Mouse (Mus musculus): ENCODE measurements at regions not wholly inside any gene's neighbourhood (a gene's known extent, or its start where the extent isn't known, plus 50 kb on each side); places are given as distances from the start of the nearest gene placed in this dataset.

GRCm38 (mm10) chr4:105299358-105299757, 142.2 kb downstream of the Plpp3 start:
- Histone ChIP-seq H3K4me3 (ENCODE audit: low read depth, low read length) (no peak overlapping the region), H3K4me2 (replicated peaks; ENCODE audit: low read depth, low read length) (no peak overlapping the region), H3K27me3 (ENCODE audit: control insufficient read depth, insufficient read depth, low read length) (no peaks in the 10 kb centered on the region), H3K9me3 (ENCODE audit: control insufficient read depth, low read length) (no peaks in the 10 kb centered on the region), H3K9ac (ENCODE audit: low read depth, low read length) (no peak overlapping the region), H3K36me3 (ENCODE audit: control insufficient read depth, insufficient read depth, low read length) (no peaks in the 10 kb centered on the region), H3K4me1 (replicated peaks; ENCODE audit: control insufficient read depth, insufficient read depth, low read length) (no peaks in the 10 kb centered on the region), H3K27ac (ENCODE audit: low read depth, low read length) (no peak overlapping the region)
- 95% methylated on average over 6 of the region's 6 CpGs for whole genome bisulfite sequencing
- ATAC-seq (ENCODE audit: low FRiP score) = no peak
- DNase-seq (ENCODE audit: low spot score) = no peak

GRCm38 (mm10) chr4:105301547-105301946, 144.4 kb downstream of the Plpp3 start:
- Histone ChIP-seq H3K9me3 (ENCODE audit: control insufficient read depth, low read length) (no peaks in the 10 kb centered on the region), H3K9ac (ENCODE audit: low read depth, low read length) (no peak overlapping the region), H3K36me3 (ENCODE audit: control insufficient read depth, insufficient read depth, low read length) (no peaks in the 10 kb centered on the region), H3K4me1 (replicated peaks; ENCODE audit: control insufficient read depth, insufficient read depth, low read length) (no peaks in the 10 kb centered on the region), H3K4me2 (replicated peaks; ENCODE audit: low read depth, low read length) (no peak overlapping the region), H3K4me3 (ENCODE audit: low read depth, low read length) (no peak overlapping the region), H3K27me3 (ENCODE audit: control insufficient read depth, insufficient read depth, low read length) (no peaks in the 10 kb centered on the region), H3K27ac (ENCODE audit: low read depth, low read length) (no peak overlapping the region)
- WGBS = 75% methylated on average over 1 of the region's 1 CpGs
- DNase-seq (ENCODE audit: low spot score) (no peak), ATAC-seq (ENCODE audit: low FRiP score) (no peak)

GRCm38 (mm10) chr4:105304166-105304565, 147.0 kb downstream of the Plpp3 start:
- Histone ChIP-seq H3K4me2 (replicated peaks; ENCODE audit: low read depth, low read length) (no peak overlapping the region), H3K27ac (ENCODE audit: low read depth, low read length) (no peak overlapping the region), H3K4me3 (ENCODE audit: low read depth, low read length) (no peak overlapping the region), H3K4me1 (replicated peaks; ENCODE audit: control insufficient read depth, insufficient read depth, low read length) (no peaks in the 10 kb centered on the region), H3K9me3 (ENCODE audit: control insufficient read depth, low read length) (no peaks in the 10 kb centered on the region), H3K27me3 (ENCODE audit: control insufficient read depth, insufficient read depth, low read length) (no peaks in the 10 kb centered on the region), H3K9ac (ENCODE audit: low read depth, low read length) (no peak overlapping the region), H3K36me3 (ENCODE audit: control insufficient read depth, insufficient read depth, low read length) (no peaks in the 10 kb centered on the region)
- ATAC-seq (ENCODE audit: low FRiP score) (no peak), DNase-seq (ENCODE audit: low spot score) (no peak)
- 60% methylated on average over 2 of the region's 2 CpGs for WGBS

- 79% methylated on average over 6 of the region's 6 CpGs for WGBS
- no peak overlapping the region for H3K4me3 ChIP-seq (ENCODE audit: low read depth, low read length)
- no peak for DNase-seq (ENCODE audit: low spot score)
- H3K4me2 ChIP-seq (replicated peaks; ENCODE audit: low read depth, low read length) = no peak overlapping the region
- ATAC-seq (ENCODE audit: low FRiP score) = no peak
- no peaks in the 10 kb centered on the region for H3K36me3 ChIP-seq (ENCODE audit: control insufficient read depth, insufficient read depth, low read length)
- no peaks in the 10 kb centered on the region for H3K27me3 ChIP-seq (ENCODE audit: control insufficient read depth, insufficient read depth, low read length)
- no peak overlapping the region for H3K9ac ChIP-seq (ENCODE audit: low read depth, low read length)
- H3K9me3 ChIP-seq (ENCODE audit: control insufficient read depth, low read length) = no peaks in the 10 kb centered on the region
- H3K4me1 ChIP-seq (replicated peaks; ENCODE audit: control insufficient read depth, insufficient read depth, low read length) = no peaks in the 10 kb centered on the region
- H3K27ac ChIP-seq (ENCODE audit: low read depth, low read length) = no peak overlapping the region
Observed at GRCm38 (mm10) chr4:105305931-105306330, 148.8 kb downstream of the Plpp3 start.

- Histone ChIP-seq H3K9ac (ENCODE audit: low read depth, low read length) (no peak overlapping the region), H3K9me3 (ENCODE audit: control insufficient read depth, low read length) (no peaks in the 10 kb centered on the region), H3K36me3 (ENCODE audit: control insufficient read depth, insufficient read depth, low read length) (no peaks in the 10 kb centered on the region), H3K4me3 (ENCODE audit: low read depth, low read length) (no peak overlapping the region), H3K27me3 (ENCODE audit: control insufficient read depth, insufficient read depth, low read length) (no peaks in the 10 kb centered on the region), H3K4me2 (replicated peaks; ENCODE audit: low read depth, low read length) (no peak overlapping the region), H3K4me1 (replicated peaks; ENCODE audit: control insufficient read depth, insufficient read depth, low read length) (no peaks in the 10 kb centered on the region), H3K27ac (ENCODE audit: low read depth, low read length) (no peak overlapping the region)
- DNase-seq (ENCODE audit: low spot score) (no peak), ATAC-seq (ENCODE audit: low FRiP score) (no peak)
- WGBS = 84% methylated on average over 4 of the region's 4 CpGs
Observed at GRCm38 (mm10) chr4:105307356-105307755, 150.2 kb downstream of the Plpp3 start.

- no peak overlapping the region for H3K4me3 ChIP-seq (ENCODE audit: low read depth, low read length)
- H3K9me3 ChIP-seq (ENCODE audit: control insufficient read depth, low read length) = no peaks in the 10 kb centered on the region
- no peak overlapping the region for H3K4me2 ChIP-seq (replicated peaks; ENCODE audit: low read depth, low read length)
- no peak overlapping the region for H3K9ac ChIP-seq (ENCODE audit: low read depth, low read length)
- 88% methylated on average over 5 of the region's 5 CpGs for WGBS
- H3K27me3 ChIP-seq (ENCODE audit: control insufficient read depth, insufficient read depth, low read length) = no peaks in the 10 kb centered on the region
- no peak overlapping the region for H3K27ac ChIP-seq (ENCODE audit: low read depth, low read length)
- DNase-seq (ENCODE audit: low spot score) = no peak
- no peaks in the 10 kb centered on the region for H3K4me1 ChIP-seq (replicated peaks; ENCODE audit: control insufficient read depth, insufficient read depth, low read length)
- no peak for ATAC-seq (ENCODE audit: low FRiP score)
- H3K36me3 ChIP-seq (ENCODE audit: control insufficient read depth, insufficient read depth, low read length) = no peaks in the 10 kb centered on the region
Observed at GRCm38 (mm10) chr4:105307905-105308304, 150.8 kb downstream of the Plpp3 start.

- 88% methylated on average over 5 of the region's 5 CpGs for WGBS
- H3K4me2 ChIP-seq (replicated peaks; ENCODE audit: low read depth, low read length) = no peak overlapping the region
- H3K9me3 ChIP-seq (ENCODE audit: control insufficient read depth, low read length) = no peaks in the 10 kb centered on the region
- H3K27ac ChIP-seq (ENCODE audit: low read depth, low read length) = no peak overlapping the region
- ATAC-seq (ENCODE audit: low FRiP score) (no peak), DNase-seq (ENCODE audit: low spot score) (no peak)
- no peaks in the 10 kb centered on the region for H3K4me1 ChIP-seq (replicated peaks; ENCODE audit: control insufficient read depth, insufficient read depth, low read length)
- no peak overlapping the region for H3K9ac ChIP-seq (ENCODE audit: low read depth, low read length)
- H3K27me3 ChIP-seq (ENCODE audit: control insufficient read depth, insufficient read depth, low read length) = no peaks in the 10 kb centered on the region
- H3K4me3 ChIP-seq (ENCODE audit: low read depth, low read length) = no peak overlapping the region
- no peaks in the 10 kb centered on the region for H3K36me3 ChIP-seq (ENCODE audit: control insufficient read depth, insufficient read depth, low read length)
Observed at GRCm38 (mm10) chr4:105308971-105309488, 151.9 kb downstream of the Plpp3 start.

GRCm38 (mm10) chr4:105312643-105313042, 155.5 kb downstream of the Plpp3 start:
- H3K36me3 ChIP-seq (ENCODE audit: control insufficient read depth, insufficient read depth, low read length) = no peaks in the 10 kb centered on the region
- H3K27me3 ChIP-seq (ENCODE audit: control insufficient read depth, insufficient read depth, low read length) = no peaks in the 10 kb centered on the region
- no peaks in the 10 kb centered on the region for H3K4me1 ChIP-seq (replicated peaks; ENCODE audit: control insufficient read depth, insufficient read depth, low read length)
- ATAC-seq (ENCODE audit: low FRiP score) = no peak
- no peak overlapping the region for H3K9ac ChIP-seq (ENCODE audit: low read depth, low read length)
- DNase-seq (ENCODE audit: low spot score) = no peak
- no peak overlapping the region for H3K4me2 ChIP-seq (replicated peaks; ENCODE audit: low read depth, low read length)
- H3K27ac ChIP-seq (ENCODE audit: low read depth, low read length) = no peak overlapping the region
- no peak overlapping the region for H3K4me3 ChIP-seq (ENCODE audit: low read depth, low read length)
- 83% methylated on average over 7 of the region's 7 CpGs for WGBS
- H3K9me3 ChIP-seq (ENCODE audit: control insufficient read depth, low read length) = no peaks in the 10 kb centered on the region

GRCm38 (mm10) chr4:105313151-105313818, 156.1 kb downstream of the Plpp3 start:
- Histone ChIP-seq H3K27ac (ENCODE audit: low read depth, low read length) (no peak overlapping the region), H3K4me1 (replicated peaks; ENCODE audit: control insufficient read depth, insufficient read depth, low read length) (no peaks in the 10 kb centered on the region), H3K4me3 (ENCODE audit: low read depth, low read length) (no peak overlapping the region), H3K4me2 (replicated peaks; ENCODE audit: low read depth, low read length) (no peak overlapping the region), H3K36me3 (ENCODE audit: control insufficient read depth, insufficient read depth, low read length) (no peaks in the 10 kb centered on the region), H3K9ac (ENCODE audit: low read depth, low read length) (no peak overlapping the region), H3K9me3 (ENCODE audit: control insufficient read depth, low read length) (no peaks in the 10 kb centered on the region), H3K27me3 (ENCODE audit: control insufficient read depth, insufficient read depth, low read length) (no peaks in the 10 kb centered on the region)
- DNase-seq (ENCODE audit: low spot score) (no peak), ATAC-seq (ENCODE audit: low FRiP score) (no peak)
- 76% methylated on average over 10 of the region's 10 CpGs for WGBS

Data from hindbrain, embryonic 11.5 days (tissue).